Mouse (Mus musculus) G1E (cell line): ENCODE results near the gene Abcb5.

Source experiments
- CTCF ChIP-seq: IDR thresholded peaks from 2 replicates; pipeline ENCODE4 v1.5.1; 2012; ENCODE audit warnings: low read depth, low read length, inconsistent platforms, mixed read lengths
- GATA1 ChIP-seq: IDR thresholded peaks from 2 replicates; pipeline ENCODE4 v1.6.1; 2012; ENCODE audit warnings: borderline replicate concordance, low read length, inconsistent platforms, mixed read lengths
- GATA2 ChIP-seq: IDR thresholded peaks from 2 replicates; pipeline ENCODE4 v1.6.1; 2012; ENCODE audit warnings: low read depth, low read length, inconsistent platforms, borderline replicate concordance
- POLR2AphosphoS5 ChIP-seq: IDR thresholded peaks from 2 replicates; pipeline ENCODE4 v1.6.1; 2012; ENCODE audit warnings: low read depth, low read length, inconsistent platforms; ENCODE audit not compliant: insufficient replicate concordance

GRCm38 (mm10) chr12:118849996-118850395, 116.2 kb downstream of the Abcb5 start:
- TF ChIP-seq CTCF (no peak), GATA2 (no peak), GATA1 (no peak), POLR2AphosphoS5 (no peak)
